Mouse (Mus musculus) liver, embryonic 11.5 days (tissue): ENCODE data around the gene Mturn. TPM values are rescaled to one million over a fixed set of nuclear protein-coding genes. Genes with fewer than 3 reads are reported as not detected.
A peak's percentile ranks its signal among the peaks of the same experiment; 100 is the strongest.

Experiments
- ATAC-seq: fragments of 200-750 bp; cut with Nextera tagmentation; replicated peaks from 2 replicates; pipeline ENCODE4 v1.8.0; 2017; ENCODE audit warnings: moderate number of reproducible peaks, mild to moderate bottlenecking, moderate TSS enrichment, moderate library complexity; ENCODE audit not compliant: low FRiP score
- DNase-seq: peaks from one replicate; pipeline ENCODE4 v3.0.0-alpha.2; 2017; ENCODE audit warnings: low spot score
- H3K27ac ChIP-seq: fragments of 300-500 bp; sonication (generic); 2 replicates; pipeline ENCODE4 v1.5.1; 2014; ENCODE audit warnings: mild to moderate bottlenecking, low read depth, low read length, control low read depth
- H3K27me3 ChIP-seq: fragments of 300-500 bp; sonication (generic); replicated peaks from 2 replicates; pipeline ENCODE4 v1.6.1; 2014; ENCODE audit warnings: low read length, mixed read lengths; ENCODE audit not compliant: control insufficient read depth, insufficient read depth
- H3K36me3 ChIP-seq: fragments of 300-500 bp; sonication (generic); 2 replicates; pipeline ENCODE4 v1.6.1; 2014; ENCODE audit warnings: mild to moderate bottlenecking, low read length, moderate library complexity, mixed read lengths; ENCODE audit not compliant: control insufficient read depth, insufficient read depth
- H3K4me1 ChIP-seq: fragments of 300-500 bp; sonication (generic); replicated peaks from 2 replicates; pipeline ENCODE4 v1.6.1; 2014; ENCODE audit warnings: low read length, mixed read lengths; ENCODE audit not compliant: control insufficient read depth, insufficient read depth
- H3K4me2 ChIP-seq: fragments of 300-500 bp; sonication (generic); 2 replicates; pipeline ENCODE4 v1.6.1; 2014; ENCODE audit warnings: mild to moderate bottlenecking, control low read depth, moderate library complexity
- H3K4me3 ChIP-seq: fragments of 300-500 bp; sonication (generic); 2 replicates; pipeline ENCODE4 v1.5.1; 2014; ENCODE audit warnings: low read depth, low read length, control low read depth
- H3K9ac ChIP-seq: fragments of 300-500 bp; sonication (generic); 2 replicates; pipeline ENCODE4 v1.6.1; 2014; ENCODE audit warnings: low read depth, low read length, control low read depth
- H3K9me3 ChIP-seq: fragments of 300-500 bp; sonication (generic); 2 replicates; pipeline ENCODE4 v1.6.1; 2016; ENCODE audit warnings: low read length, inconsistent platforms, mixed read lengths; ENCODE audit not compliant: control insufficient read depth
- WGBS: fragments of 180-500 bp; shearing (Covaris S2); extraction: QIAGEN DNeasy Blood & Tissue Kit; methylation state at CpG from one replicate; pipeline ENCODE4 v1.1.7; 2014; 5-methylcytosine and 5-hydroxymethylcytosine counted together
- polyA plus RNA-seq: library from polyadenylated mRNA; unstranded; fragments of >200 nt; fragmentation: Nextera tagmentation; extraction: Ambion mirVana; gene quantifications from 2 replicates; pipeline ENCODE4 v1.2.1, GENCODE M21; 2014

Mturn gene
- polyA plus RNA-seq, 1 experiment from 2014 or later, result 1.8 TPM

DNA sequence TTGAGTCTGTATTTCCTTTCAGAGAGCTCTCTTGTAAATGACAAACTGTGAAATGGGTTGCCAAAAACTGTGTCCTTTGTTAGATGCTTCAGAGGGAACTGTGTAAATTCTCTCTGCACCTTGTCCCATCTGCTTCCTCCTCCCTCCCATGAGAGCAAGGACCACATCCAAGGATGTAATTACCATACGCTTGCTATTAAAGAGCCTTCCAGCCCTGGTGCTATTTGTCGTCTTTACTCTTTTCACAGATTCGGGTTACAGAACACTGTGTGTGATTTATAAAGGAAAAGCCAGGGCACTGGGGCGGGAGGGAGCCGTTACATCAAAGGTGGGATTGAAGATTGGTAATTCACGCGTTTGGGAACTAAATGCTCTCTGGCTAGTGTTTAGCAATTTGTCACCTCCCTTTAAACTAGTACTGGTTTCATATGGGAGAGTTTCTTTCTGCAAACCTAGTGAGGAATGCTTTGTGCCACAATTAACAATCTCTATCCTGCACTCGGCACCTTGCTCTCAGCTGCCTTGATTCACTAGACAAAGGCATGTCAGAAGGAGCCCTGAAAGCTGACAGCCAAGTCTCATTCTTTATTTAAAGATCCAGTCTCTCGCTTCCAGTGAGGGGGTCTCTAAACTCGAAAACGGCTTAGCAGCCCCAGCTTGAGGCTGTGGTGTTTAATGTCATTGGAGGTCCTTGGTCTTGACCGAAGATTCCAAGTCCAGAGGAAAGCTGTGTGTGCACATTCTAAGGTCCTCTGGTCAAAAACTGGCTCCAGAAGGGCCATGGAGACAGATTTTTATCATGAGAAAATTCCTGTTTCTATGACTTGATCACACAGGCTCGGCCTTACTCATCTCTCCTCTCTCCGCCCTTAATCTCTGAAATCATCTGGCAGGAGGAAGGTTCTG lies 22.5 kb downstream of the Mturn start:
- Histone ChIP-seq H3K4me2 (no peak overlapping the region), H3K27ac (no peak overlapping the region), H3K4me3 (no peak overlapping the region), H3K27me3 (peaks cover 30% of the 10 kb centered on the region), H3K36me3 (no peaks in the 10 kb centered on the region), H3K4me1 (peaks cover 7% of the 10 kb centered on the region), H3K9ac (no peak overlapping the region), H3K9me3 (no peaks in the 10 kb centered on the region)
- ATAC-seq (no peak), DNase-seq (no peak)
- 26% methylated on average over 14 of the region's 14 CpGs for WGBS

DNA sequence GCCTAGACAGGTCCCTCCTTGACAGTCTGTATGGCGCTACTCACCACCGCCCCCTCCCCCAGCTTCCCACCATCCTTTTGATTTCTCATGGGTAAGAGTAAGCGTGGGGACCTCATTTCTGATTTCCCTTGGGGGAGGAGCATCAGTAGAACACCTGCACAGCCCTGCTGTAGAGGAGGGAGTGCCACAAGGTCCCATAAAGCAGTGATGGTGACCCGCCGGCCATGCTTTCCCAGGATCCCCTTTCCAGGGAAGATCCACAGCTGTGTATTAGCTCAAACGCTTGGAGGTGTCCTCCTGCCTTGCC lies 23.1 kb downstream of the Mturn start:
- Histone ChIP-seq H3K4me3 (no peak overlapping the region), H3K36me3 (no peaks in the 10 kb centered on the region), H3K9me3 (no peaks in the 10 kb centered on the region), H3K9ac (no peak overlapping the region), H3K4me1 (peaks cover 6% of the 10 kb centered on the region), H3K27ac (no peak overlapping the region), H3K27me3 (peaks cover 30% of the 10 kb centered on the region), H3K4me2 (no peak overlapping the region)
- no peak for ATAC-seq
- no peak for DNase-seq
- 27% methylated on average over 6 of the region's 6 CpGs for WGBS

DNA sequence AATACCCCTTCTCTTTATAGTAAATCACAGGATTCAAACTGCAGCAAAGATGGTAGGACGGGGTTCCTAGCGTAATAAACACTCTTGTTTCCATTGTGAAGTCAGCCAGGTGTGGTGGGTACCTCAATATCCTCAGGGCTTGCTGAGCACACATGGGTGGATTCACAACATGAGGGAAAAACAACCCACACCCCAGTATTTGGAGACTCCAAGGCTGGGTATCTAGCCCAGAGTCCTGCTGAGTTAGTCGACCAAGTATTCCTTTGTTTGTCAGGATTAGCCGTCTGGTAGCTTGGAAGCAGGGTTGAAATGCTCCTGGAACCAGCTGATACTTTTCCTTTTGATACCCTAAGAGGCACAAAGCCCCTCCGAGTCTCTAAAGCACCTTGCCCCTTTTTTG lies 23.4 kb downstream of the Mturn start:
- H3K4me1 ChIP-seq, result peaks cover 6% of the 10 kb centered on the region
- H3K9me3 ChIP-seq, result no peaks in the 10 kb centered on the region
- ATAC-seq (no peak), DNase-seq (no peak)
- no peak overlapping the region for H3K27ac ChIP-seq
- H3K27me3 ChIP-seq, result peaks cover 30% of the 10 kb centered on the region
- no peak overlapping the region for H3K4me3 ChIP-seq
- no peak overlapping the region for H3K4me2 ChIP-seq
- H3K36me3 ChIP-seq, result no peaks in the 10 kb centered on the region
- no peak overlapping the region for H3K9ac ChIP-seq
- WGBS, result 40% methylated on average over 5 of the region's 5 CpGs

DNA sequence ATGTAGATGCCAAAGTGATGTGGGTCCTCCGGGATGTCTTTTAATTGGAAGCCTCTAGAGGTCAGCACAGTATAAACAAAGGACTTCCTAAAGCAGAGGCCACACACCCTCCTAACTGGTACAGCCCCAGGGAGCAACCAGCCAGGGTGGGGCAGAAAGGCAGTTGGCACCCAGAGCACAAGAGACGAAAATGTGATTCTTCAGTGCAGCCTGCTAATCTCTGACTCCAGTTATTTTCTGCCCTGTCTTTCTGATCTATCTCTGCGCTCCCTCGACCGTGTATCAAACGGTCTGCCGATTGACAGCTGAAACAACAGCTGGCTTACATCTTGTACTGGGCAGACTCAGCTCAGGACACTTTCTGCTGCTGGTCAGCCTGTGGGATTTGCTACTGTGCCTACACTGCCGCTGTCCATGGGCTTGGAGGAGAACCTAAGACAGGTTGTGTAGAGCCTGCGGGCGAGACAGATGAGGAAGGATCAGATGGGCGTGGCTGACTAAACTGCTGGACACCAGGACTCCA lies 24.0 kb downstream of the Mturn start:
- H3K36me3 ChIP-seq, result no peaks in the 10 kb centered on the region
- H3K4me3 ChIP-seq, result 0 out of 2 replicates have a peak overlapping the region, but pooled peaks have one; percentile 10
- 23% methylated on average over 11 of the region's 11 CpGs for WGBS
- ATAC-seq (peak; percentile 62), DNase-seq (peak; percentile 46)
- H3K27ac ChIP-seq, result no peak overlapping the region
- no peak overlapping the region for H3K9ac ChIP-seq
- peak overlapping the region; percentile 51 for H3K4me2 ChIP-seq
- peaks cover 6% of the 10 kb centered on the region for H3K4me1 ChIP-seq
- H3K9me3 ChIP-seq, result no peaks in the 10 kb centered on the region
- H3K27me3 ChIP-seq, result peaks cover 26% of the 10 kb centered on the region

DNA sequence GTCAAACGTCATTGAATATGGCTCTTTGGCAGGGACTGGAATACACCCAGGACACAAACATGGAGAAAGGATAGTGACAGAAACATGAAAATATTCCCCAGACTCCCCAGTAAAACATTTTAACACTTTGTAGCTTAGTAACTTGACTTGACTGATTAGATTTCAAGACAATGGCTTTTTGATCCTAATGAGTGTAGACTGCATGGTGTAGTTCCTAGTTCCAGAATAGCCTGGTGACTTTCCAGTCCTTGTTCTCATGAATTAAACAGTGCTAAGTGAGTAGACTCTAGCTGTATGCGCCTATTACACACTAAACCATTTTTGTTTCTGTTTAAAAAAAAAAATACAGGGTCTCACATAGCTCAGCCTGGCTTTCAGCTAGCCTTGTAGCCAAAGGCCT lies 24.7 kb downstream of the Mturn start:
- no peak overlapping the region for H3K27ac ChIP-seq
- no peaks in the 10 kb centered on the region for H3K9me3 ChIP-seq
- ATAC-seq, result no peak
- H3K9ac ChIP-seq, result no peak overlapping the region
- H3K36me3 ChIP-seq, result no peaks in the 10 kb centered on the region
- peaks cover 6% of the 10 kb centered on the region for H3K4me1 ChIP-seq
- H3K27me3 ChIP-seq, result peaks cover 25% of the 10 kb centered on the region
- 78% methylated on average over 2 of the region's 2 CpGs for WGBS
- H3K4me2 ChIP-seq, result no peak overlapping the region
- no peak for DNase-seq
- no peak overlapping the region for H3K4me3 ChIP-seq

DNA sequence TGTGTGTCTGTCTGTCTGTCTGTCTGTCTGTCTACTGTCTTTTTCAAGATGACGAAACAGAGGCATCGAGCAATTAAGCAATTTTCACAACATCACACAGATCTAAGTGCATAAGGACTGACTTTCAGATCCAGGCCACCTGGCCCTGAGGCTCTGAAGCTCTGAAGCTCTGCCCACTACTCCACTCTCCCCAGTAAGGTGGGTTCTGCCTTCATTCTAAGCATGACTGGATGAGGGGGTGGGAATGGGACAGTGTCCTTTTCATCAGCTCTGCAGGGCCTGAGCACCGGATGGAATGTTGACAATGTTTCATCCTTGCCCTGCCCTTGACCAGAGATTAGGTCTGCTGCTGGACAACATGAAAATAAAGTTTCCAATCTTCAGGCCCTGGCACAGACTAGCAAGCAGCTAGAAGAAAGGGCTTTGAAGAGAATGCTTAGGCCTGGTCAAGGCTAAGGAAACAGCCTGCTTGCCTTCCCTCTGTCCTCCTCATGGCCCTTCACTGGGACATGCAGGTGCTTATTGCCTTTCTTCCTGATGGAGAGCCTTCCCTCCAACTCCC lies 25.3 kb downstream of the Mturn start:
- no peaks in the 10 kb centered on the region for H3K36me3 ChIP-seq
- H3K4me1 ChIP-seq, result peaks cover 6% of the 10 kb centered on the region
- ATAC-seq (no peak), DNase-seq (no peak)
- no peak overlapping the region for H3K4me3 ChIP-seq
- H3K27ac ChIP-seq, result no peak overlapping the region
- no peak overlapping the region for H3K4me2 ChIP-seq
- H3K9me3 ChIP-seq, result no peaks in the 10 kb centered on the region
- WGBS, result 80% methylated on average over 3 of the region's 3 CpGs
- peaks cover 23% of the 10 kb centered on the region for H3K27me3 ChIP-seq
- H3K9ac ChIP-seq, result no peak overlapping the region

DNA sequence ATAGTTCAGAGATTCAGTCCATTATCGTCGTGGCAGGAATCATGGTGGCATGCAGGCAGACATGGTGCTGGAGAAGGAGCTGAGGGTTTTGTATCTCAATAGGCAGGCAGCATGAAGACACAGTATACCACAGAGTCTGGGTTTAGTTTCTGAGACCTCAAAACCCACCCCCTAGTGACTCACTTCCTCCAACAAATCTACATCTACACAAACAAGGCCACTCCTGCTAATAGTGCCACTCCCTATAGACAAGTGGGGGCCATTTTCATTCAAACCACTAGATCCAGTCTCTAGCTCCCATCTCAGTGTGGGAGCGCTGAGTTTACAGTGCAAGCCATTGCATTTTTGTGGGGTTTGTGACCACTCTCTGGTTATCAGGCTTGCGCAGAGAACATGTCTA lies 27.2 kb downstream of the Mturn start:
- ATAC-seq (no peak), DNase-seq (no peak)
- Histone ChIP-seq H3K9me3 (no peaks in the 10 kb centered on the region), H3K4me1 (peaks cover 6% of the 10 kb centered on the region), H3K27ac (no peak overlapping the region), H3K27me3 (peaks cover 9% of the 10 kb centered on the region), H3K9ac (no peak overlapping the region), H3K4me2 (no peak overlapping the region), H3K4me3 (no peak overlapping the region), H3K36me3 (no peaks in the 10 kb centered on the region)
- WGBS, result 89% methylated on average over 4 of the region's 4 CpGs

DNA sequence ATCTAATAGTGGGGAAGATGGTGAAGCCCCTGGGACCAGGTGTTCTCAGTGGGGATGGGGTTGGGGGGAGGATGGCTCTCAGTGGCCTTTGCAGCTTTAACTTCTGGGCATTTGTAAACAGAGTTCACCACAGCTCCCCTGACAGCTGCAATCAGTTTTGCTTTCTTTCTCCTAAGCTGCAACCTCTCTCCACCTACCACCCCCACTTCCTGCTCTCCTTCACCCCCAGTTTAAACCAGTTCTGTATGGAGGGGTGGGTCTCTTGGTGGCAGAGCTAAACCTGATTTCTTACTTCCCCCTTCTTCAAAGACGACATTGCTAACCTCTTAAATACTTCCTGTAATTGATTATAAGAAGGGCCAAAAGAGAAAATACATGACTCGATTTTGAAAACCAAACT lies 34.3 kb downstream of the Mturn start:
- Histone ChIP-seq H3K9ac (no peak overlapping the region), H3K27ac (no peak overlapping the region), H3K36me3 (no peaks in the 10 kb centered on the region), H3K4me1 (peaks cover 9% of the 10 kb centered on the region), H3K27me3 (no peaks in the 10 kb centered on the region), H3K4me2 (no peak overlapping the region), H3K4me3 (no peak overlapping the region), H3K9me3 (no peaks in the 10 kb centered on the region)
- ATAC-seq (no peak), DNase-seq (no peak)
- 28% methylated on average over 2 of the region's 2 CpGs for WGBS
